Mouse (Mus musculus) cerebellum, adult 8-10 months (tissue): Measurements from ENCODE around the gene Sele.
"Not testable (repeated sequence)": the region's sequence is repeated elsewhere in the genome, so short reads cannot be mapped to it uniquely, and the experiment has no call there.

Experiments used
- DNase-seq: peaks from one replicate; pipeline ENCODE4 v3.0.0; 2022

Gene Sele

DNA sequence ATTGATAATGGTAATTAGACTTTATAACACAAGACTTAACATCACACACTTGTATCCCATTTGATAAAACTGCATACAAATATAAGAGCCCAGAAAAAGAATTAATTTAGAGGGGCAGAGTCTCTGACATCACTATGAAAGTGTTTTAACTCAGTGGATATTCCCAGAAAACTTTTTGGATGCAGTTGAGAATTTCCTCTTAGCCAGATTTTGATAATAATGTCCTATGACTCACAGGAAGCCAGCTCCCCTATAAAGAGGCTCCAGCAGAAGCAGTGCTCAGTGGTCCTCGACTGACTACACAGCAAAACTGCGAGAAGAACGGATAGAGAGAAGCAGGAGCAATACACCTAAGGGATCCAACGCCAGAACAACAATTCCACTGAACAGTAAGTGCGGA, at the start of gene Sele:
Sele (plus strand) TSS at position 301 of the 400 bp plus-strand sequence.
- no peak for DNase-seq

DNA sequence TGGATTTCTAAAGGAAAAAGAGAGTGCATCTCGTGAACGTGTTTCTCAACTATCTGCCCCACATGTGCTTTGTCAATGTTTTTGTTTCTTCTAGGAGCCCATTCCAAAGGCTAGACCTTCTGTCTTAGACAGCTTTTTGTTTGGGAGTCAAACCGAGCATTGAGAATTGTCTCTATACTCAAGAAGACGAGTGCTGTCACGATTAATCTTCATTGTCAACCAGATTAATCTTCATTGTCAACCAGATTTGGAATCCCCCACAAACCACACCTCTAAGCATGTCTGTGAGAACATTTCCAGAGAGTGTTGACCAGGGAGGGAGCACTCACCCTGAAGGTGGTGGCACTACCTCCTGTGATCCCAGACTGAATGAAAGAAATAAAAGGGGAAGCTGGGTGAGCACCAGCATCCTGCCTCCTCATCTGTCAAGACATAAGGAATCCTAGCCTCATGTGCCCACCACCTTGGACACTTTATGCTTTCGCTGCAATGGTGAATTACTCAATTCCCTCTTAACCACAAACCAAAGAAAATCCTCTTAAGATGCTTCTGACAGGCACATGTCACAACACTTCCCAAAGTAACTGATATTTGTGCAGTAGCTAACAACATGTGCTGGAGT, 46.1 kb upstream of the Sele start:
- no peak for DNase-seq

DNA sequence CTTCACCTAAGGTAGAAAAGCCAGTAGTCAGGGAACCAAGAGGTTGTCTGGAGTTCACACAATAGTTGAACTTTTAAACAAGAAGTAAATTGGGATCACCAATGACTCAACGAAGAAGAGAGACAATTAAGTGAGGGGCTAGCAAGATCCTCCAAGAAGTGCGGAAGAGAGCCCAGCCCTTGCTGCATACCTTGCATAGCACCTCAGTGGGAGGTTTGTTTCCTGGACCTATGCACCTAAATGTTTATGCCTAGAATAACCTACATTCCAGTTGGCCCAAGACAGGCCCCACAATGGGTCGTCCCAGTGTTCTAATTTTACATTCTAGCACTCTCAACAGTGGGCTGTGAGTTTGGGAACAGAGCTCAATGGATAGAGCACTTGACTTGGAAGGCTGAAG, 43.7 kb upstream of the Sele start:
- DNase-seq: no peak

DNA sequence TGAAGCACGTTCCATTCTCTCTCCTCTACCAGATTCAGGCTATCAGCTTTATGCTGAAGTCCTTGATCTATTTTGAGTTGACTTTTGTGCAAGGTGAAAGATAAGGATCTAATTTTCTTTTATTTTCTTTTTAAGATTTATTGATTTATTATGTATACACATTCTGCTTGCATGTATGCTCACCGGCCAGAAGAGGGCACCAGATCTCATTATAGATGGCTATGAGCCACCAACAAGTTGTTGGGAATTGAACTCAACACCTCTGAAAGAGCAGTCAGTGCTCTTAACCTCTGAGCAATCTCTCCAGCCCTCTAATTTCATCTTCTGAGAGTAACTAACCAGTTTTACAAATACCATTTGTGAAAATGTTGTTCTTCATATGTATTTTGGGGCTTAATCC, 38.8 kb upstream of the Sele start:
- DNase-seq: no peak

DNA sequence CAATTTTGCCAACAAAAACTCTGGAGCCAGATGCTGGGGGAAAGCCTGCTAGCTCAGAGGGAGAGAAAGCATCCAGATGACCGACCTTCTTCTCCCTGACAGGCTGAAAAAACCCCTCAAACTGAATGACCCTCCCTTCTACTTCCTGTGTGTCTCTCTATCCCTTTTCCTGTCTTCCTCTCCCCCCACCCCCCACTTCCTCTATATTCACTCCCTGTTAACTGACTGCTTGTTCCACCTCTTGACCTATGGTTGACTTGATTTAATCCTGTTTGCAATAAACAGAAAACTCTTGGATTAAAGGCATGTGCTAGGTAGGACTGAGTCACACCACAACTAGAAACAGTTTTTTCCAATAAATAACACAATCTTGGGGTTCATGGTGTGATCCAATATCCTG, 33.4 kb upstream of the Sele start:
- no peak for DNase-seq

DNA sequence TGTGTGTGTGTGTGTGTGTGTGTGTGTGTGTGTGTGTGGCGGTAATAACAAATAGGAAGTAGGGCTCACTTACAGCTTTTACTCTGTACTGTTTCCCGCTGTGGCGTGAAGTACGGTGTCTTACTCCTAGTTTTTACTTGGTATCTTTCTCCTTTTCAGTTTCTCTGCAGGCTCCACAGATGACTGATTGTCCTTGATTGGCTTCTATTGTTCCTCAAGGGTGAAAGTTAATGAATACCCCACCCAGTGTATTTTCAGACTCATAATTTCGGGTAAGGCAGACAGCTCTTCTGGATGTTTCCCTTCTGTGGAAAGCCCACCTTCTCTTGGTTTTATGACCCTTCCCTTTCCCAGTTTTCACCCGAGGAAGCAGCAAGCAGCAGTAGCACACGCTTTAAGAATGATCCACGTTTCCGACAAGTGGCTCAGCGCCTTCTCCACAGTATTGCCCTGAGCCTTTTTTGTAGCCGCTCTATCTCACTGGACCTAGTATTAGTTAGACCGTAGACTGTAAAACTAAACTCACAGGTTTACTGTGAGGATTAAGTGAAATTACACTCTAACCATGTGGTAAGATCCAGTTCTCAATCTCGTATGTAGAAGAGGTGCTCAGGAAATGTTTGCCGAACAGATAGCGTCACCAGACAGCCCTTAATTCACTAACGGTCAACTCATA, 29.7 kb upstream of the Sele start:
- no peak for DNase-seq

DNA sequence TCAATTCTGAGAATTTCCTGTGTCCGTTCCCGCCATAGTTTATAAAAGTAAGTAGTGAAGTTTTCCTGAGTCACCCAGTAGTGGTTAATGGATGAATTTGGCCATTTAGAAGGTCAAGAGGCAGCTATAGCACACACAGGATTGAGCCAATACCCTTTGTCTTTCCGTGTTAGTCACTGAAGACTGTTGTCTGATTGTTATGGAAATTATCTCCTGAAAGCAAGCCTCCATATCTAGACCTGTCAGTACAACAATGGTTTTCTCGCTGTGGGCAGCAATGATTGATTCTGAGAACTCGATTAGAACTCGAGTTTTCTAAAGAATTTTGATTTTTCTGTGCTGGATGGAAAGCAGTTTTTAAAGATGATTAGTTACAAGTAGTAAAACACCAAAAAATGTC, 28.2 kb upstream of the Sele start:
- DNase-seq: no peak

DNA sequence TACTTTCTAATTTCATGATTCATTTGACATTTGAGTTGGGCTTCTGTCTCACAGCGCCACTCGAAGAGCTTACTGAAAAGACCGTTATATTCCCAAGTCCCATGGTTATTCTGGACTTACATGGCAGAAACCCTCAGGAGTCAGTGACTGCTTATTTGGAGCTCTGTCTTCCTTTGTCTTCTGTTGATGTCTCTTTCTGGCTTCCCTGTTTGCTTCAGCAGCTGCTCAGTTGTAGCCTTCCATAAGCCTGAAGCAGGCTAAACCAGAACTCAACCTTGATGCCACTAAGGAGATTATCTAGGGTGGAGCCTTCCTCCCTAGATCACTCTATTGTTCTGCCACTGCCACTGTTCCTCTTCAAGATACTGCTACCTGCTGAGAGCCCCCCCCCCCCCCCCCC, 27.3 kb upstream of the Sele start:
- not testable (repeated sequence) for DNase-seq

DNA sequence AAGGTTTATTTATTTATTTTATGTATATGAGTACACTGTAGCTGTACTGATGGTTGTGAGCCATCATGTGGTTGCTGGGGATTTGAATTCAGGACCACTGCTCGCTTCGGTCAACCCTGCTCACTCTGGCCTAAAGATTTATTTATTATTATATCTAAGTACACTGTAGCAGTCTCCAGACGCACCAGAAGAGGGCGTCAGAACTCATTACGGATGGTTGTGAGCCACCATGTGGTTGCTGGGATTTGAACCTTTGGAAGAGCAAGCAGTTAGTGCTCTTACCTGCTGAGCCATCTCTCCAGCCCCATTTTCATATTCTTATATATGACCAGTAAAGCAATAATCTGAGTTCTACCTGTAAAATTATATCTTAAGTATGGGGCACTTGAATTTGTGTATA, 25.9 kb upstream of the Sele start:
- DNase-seq: not testable (repeated sequence)

DNA sequence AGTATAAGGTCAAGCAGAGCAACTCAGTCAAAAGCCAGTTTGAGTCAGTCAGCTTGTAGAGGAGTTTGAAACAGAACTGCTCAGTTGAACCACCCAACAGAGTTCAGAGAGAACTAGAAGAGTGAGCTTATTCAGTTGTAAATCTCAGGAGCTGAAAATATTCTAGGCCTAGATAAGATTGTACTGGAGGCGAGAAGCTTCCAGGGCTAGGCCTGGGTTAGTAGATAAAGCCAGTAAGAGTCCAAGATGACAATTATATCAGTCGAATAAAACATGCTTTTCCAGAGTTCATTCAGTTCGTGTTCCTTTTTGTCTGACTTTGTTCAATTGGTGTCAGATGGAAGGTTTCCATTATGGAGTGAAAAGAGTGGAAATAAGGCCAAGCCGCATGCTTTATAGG, 22.3 kb upstream of the Sele start:
- no peak for DNase-seq

DNA sequence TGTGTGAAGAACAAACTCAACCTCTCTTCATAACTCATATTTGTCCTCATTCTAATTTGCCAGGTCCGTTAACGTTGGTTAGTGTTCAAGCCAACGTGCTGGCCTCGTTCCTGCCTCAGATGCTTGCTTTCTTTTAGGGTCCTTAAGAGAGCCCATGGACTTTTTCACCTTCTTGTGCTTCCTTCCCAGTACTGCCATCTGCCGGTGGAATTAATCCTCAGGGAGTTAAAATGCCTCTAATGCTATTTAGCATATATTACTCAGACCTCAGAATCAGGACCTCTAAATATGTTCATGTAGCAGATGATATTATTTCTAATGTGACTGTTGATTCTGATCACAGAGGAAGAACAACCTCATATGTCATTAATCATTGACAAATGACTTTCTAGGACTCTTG, 20.6 kb upstream of the Sele start:
- DNase-seq: no peak

DNA sequence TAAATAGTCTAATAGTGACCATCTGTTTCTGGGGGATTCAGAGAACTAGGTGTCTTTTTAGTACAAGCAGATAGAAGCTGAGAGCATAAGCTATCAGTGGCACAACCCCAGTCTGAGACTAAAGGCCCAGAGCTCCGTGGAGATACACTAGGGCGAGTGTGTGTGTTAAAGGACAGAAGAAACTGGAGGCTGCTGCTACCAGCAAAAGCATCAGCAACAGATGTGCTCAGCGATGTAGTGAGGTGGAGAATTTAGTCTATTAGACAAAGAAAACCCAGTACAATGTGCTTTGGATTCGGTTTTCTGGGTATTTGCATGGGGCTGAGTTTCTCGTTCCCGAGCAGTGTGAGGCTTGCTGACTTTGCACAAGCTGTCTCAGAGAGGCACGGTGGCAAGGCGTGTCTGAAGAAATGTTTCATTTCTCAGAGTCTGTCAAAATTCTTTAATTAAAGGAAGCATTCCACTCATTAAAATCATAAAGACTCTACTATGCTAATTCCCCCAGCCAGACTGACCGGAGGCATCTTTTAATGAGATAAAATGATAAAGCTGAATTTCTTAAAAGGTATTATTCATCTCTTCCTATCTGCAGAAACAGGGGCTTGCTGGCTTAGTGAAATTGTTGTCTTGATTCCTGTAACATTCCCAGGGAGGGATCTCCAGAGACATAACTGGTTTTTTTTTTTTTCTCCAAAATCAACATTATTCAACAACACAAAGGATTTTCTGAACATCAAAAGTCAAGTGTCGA, 7.5 kb upstream of the Sele start:
- DNase-seq: no peak

DNA sequence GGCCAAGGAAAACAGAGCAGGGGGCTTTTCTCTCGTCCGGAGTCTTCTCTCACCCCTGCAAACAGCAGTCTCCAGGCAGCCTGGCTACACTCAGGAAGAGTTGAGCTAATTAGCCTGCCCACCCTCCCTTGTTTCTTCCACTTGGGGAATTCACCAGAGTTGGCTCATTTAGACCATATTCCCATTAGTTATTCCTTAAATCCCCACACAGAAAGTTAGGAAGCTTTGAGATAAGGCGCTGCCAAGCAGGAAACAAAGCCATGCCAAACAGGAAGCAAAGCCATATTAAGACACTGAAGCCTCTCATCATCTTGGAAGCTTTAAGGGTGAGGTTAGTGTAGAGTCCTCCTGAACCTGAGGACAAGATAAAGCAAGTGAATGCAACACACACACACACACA, 4.5 kb upstream of the Sele start:
- no peak for DNase-seq

DNA sequence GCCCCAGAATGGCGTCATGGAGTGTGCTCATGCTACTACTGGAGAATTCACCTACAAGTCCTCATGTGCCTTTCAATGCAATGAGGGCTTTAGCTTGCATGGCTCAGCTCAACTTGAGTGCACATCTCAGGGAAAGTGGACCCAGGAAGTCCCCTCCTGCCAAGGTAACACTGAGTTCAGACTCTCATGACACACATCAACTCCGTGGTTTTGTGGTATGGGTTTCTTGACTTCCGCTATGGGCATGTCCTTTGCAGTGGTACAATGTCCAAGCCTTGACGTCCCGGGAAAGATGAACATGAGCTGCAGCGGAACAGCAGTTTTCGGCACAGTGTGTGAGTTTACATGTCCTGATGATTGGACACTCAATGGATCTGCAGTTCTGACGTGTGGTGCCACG, 5.5 kb downstream of the Sele start:
- DNase-seq: no peak

DNA sequence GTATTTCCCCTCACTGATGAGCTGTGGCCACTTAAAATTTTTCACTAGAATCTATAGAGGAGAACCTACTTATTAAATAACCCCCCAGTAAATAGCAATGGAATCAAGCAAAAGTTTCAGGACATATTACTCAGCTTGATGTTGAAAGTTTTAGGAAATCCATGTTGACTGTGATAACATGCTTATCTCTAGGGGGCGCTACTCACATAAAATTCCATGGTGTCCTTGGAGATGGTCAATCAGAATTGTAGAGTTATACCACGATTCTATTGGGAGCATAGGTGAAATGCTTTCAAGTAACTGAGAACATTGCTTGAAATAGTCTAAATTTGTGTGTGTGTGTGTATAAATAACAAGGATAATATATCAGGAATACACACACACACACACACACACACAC, 6.8 kb downstream of the Sele start:
- DNase-seq: no peak

DNA sequence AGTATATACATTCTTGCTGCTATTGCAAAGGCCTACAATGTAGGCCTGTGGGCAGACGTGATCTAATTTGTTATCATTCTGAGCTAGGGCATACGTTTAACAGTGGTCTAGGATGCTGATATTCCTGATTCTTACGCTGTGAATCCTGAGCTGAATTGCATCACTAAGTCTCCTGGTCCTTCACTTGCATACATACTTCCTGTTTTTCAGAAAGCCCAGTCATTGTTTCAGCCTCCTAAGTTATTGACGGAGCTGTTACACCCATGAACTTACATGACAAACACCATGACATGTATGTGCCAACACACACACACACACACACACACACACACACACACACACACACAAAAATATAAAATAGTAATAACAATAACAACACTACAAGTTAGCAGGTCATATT, 12.0 kb downstream of the Sele start:
- DNase-seq: no peak

DNA sequence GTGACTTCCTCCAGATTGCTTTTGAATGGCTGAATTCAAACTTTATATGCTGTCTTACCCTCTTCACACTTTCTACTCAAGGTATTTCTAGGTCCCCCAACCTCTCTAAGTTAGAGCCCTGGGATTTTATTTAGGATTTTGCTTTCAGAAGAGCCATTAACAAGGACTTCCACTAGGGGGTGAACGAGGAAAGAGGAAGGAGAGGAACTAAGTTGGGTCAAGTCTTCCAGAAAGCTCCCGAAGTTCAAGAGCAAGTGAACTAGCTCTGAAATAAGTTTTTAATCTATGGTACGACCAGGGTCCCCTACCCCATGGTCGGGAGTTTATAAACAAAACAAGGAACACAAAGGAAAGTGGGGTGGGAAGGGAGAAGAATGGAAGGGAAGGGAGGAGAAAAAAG, 13.2 kb downstream of the Sele start:
- no peak for DNase-seq

DNA sequence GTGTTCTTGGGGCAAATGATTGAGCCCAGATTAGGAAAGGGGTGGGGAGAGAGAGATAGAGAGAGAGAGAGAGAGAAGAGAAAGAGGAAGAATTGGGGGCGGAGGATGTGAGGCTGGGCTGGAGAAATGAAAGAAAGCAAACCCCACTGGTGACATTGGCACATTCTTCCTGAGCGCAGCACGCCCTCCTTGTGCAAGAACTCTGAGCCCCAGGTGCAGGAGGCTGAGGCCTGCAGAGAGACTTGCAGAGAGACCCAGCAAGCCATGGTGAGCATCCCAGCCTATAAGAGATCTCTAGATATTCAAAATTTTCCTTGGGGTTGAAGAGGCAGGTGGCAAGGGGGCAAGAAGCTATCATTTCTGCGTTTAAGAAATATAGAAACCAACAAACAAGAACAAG, 13.9 kb downstream of the Sele start, which contains the start of gene Sell:
Sell (plus strand) TSS at position 58 of the 400 bp plus-strand sequence.
- no peak for DNase-seq

DNA sequence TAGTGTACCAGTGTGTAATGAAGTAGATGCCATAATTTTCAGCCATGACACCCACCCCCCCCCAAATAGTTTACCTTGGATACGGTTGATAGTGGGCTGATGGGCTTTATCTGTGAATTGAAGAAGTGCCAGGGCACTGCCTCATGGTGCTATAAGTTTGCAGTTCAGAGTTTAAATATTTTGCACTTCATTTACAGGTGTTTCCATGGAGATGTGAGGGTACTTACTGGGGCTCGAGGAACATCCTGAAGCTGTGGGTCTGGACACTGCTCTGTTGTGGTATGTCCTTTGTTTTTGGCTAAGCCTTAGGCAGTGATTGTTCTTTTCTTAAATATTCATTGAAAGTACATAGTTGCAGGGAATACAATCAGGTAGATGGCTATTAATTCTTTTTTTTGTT, 14.8 kb downstream of the Sele start:
- DNase-seq: no peak

DNA sequence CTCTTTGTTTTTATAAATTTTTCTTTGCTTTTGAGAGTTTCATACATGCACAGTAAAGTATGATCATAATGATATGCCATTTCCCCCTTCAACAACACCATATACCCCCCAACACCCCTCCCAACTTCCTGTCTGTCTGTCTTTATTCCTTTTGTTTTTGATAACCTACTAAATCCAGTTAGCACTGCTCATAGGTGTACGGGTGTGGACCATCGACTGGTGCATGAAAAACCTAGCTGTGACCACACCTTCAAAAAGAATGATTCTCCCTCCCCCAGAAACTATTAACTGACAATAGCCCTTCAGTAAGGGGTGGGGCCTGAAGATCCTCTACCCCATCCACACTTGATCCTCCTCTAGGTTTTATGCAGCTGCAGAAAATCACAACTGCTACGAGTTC, 15.7 kb downstream of the Sele start:
- DNase-seq: no peak

DNA sequence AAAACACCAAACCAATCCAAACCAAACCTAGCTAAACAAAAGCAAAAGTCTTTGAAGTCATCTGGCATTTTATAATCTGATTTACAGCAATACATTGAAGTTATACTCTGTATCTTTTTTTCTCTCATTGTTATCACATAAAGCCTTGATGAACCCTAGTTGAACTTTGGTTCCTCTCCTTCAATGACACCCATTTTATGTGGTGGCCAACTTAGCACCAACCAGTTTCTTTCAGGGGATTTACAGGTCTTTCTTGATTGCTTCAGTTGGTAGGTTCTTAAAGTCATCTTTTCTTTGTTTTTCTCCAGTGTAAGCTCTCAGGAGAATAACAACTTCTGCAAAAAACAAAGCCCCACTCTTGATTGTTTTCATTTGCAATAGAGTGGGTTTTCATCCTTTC, 21.2 kb downstream of the Sele start:
- DNase-seq: no peak

DNA sequence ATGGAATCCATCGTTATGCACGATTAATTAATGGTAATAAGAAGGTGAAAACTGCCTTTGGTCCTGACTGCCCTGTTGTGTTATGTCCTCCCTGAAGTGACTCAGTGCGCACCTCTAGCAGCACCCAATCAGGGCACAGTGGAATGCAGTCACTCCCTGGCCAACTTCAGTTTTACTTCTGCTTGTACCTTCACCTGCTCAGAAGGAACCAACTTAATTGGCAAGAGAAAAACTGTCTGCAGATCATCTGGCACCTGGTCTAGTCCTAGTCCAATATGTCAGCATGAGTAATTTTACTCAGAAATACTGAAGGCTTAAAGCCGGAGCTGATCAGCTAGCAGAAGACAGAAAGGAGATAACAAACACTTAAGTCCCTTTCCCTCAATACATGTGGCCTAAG, 22.4 kb downstream of the Sele start:
- no peak for DNase-seq

DNA sequence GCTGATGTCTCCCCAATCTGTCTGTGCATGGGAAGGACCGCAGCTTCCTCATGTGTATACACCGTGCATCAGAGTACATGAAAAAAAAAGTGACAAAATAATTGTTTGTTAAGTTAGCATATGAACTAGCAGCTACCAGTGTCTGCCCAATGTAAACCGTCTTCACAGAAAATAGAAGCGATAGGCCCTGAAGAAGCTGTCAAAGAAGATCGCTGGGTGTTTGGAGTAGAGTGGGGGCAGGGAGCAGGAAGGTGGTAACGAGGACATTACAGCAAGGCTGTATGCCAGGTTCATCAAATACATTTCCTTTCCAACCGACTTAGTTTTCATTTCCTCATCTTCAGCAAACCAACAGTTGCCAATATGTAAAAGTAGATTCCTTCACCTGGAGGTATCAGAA, 23.1 kb downstream of the Sele start:
- no peak for DNase-seq

DNA sequence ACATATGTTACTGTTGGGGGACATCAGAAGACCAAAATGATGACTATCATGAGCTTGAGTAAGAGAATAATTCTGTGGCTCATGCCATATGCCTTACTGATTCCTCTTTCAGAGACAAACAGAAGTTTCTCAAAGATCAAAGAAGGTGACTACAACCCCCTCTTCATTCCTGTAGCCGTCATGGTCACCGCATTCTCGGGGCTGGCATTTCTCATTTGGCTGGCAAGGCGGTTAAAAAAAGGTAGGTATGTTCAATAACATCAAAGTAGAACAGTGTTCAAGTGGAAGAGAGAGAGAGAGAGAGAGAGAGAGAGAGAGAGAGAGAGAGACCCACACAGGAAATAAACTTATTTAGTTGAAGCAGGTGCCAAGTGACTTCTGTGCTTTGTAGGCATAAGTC, 24.0 kb downstream of the Sele start:
- DNase-seq: no peak
